Mouse (Mus musculus) liver, embryonic 16.5 days (tissue): ENCODE data around the gene Plin3. TPM values are rescaled to one million over a fixed set of nuclear protein-coding genes. Genes with fewer than 3 reads are reported as not detected.
"Not testable (repeated sequence)": the region's sequence is repeated elsewhere in the genome, so short reads cannot be mapped to it uniquely, and the experiment has no call there.

ENCODE experiments used
- ATAC-seq: fragments of 200-750 bp; cut with Nextera tagmentation; 2 replicates; pipeline ENCODE4 v1.8.0; 2017; ENCODE audit warnings: low read depth, mild to moderate bottlenecking, moderate number of reproducible peaks, moderate library complexity
- H3K27ac ChIP-seq: fragments of 300-500 bp; sonication (generic); 2 replicates; pipeline ENCODE4 v1.5.1; 2014; ENCODE audit warnings: mild to moderate bottlenecking, low read length
- H3K27me3 ChIP-seq: fragments of 300-500 bp; sonication (generic); 2 replicates; pipeline ENCODE4 v1.6.1; 2014; ENCODE audit warnings: low read depth, low read length, mixed read lengths; ENCODE audit not compliant: control insufficient read depth, insufficient read depth
- H3K36me3 ChIP-seq: fragments of 300-500 bp; sonication (generic); 2 replicates; pipeline ENCODE4 v1.6.1; 2014; ENCODE audit warnings: mild to moderate bottlenecking; ENCODE audit not compliant: control insufficient read depth, insufficient read depth
- H3K4me1 ChIP-seq: fragments of 300-500 bp; sonication (generic); 2 replicates; pipeline ENCODE4 v1.6.1; 2014; ENCODE audit warnings: low read depth, low read length, mixed read lengths; ENCODE audit not compliant: control insufficient read depth
- H3K4me2 ChIP-seq: fragments of 300-500 bp; sonication (generic); 2 replicates; pipeline ENCODE4 v1.6.1; 2014; ENCODE audit warnings: low read depth, low read length, mixed read lengths
- H3K4me3 ChIP-seq: fragments of 300-500 bp; sonication (generic); 2 replicates; pipeline ENCODE4 v1.5.1; 2014; ENCODE audit warnings: low read depth, mild to moderate bottlenecking, low read length
- H3K9ac ChIP-seq: fragments of 300-500 bp; sonication (generic); 2 replicates; pipeline ENCODE4 v1.6.1; 2014; ENCODE audit warnings: low read depth, low read length
- H3K9me3 ChIP-seq: fragments of 300-500 bp; sonication (generic); replicated peaks from 2 replicates; pipeline ENCODE4 v1.6.1; 2016; ENCODE audit warnings: low read length; ENCODE audit not compliant: control insufficient read depth
- WGBS: fragments of 180-500 bp; shearing (Covaris S2); extraction: QIAGEN DNeasy Blood & Tissue Kit; methylation state at CpG from one replicate; pipeline ENCODE4 v1.1.7; 2014; ENCODE audit not compliant: insufficient replicate concordance; 5-methylcytosine and 5-hydroxymethylcytosine counted together
- polyA plus RNA-seq: library from polyadenylated mRNA; unstranded; fragments of >200 nt; fragmentation: Nextera tagmentation; extraction: Ambion mirVana; gene quantifications from 2 replicates; pipeline ENCODE4 v1.2.1, GENCODE M21; 2015

The Plin3 gene
- polyA plus RNA-seq, 1 experiment from 2014 or later: 37.6 TPM

DNA sequence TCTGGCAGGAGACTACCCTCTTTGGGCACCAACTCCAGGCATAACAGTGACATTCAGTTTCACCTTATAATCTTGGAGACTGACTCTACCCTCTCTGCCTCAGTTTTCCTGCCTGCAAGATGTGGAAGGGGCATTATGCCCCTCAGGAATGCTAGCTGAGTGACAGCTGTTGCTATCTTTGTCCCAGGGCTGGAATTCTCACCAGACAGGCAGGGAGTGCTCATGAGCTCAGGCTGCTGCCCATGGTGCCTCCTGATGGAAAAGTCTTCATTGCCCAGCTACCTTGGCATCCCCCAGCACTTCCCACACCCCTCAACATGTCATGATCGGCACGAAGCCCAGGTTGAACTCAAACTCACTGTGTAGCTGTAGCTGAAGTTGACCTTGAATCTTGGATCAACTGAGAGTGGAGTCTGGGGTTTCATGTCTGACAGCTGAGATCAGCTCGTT, 30.0 kb downstream of the Plin3 start:
- H3K4me2 ChIP-seq: no peak overlapping the region
- no peaks in the 10 kb centered on the region for H3K27me3 ChIP-seq
- ATAC-seq: no peak
- H3K36me3 ChIP-seq: peaks cover 24% of the 10 kb centered on the region
- H3K9me3 ChIP-seq: no peaks in the 10 kb centered on the region
- no peak overlapping the region for H3K4me3 ChIP-seq
- WGBS: 52% methylated on average over 3 of the region's 3 CpGs
- no peak overlapping the region for H3K9ac ChIP-seq
- H3K27ac ChIP-seq: no peak overlapping the region
- H3K4me1 ChIP-seq: peaks cover 34% of the 10 kb centered on the region

DNA sequence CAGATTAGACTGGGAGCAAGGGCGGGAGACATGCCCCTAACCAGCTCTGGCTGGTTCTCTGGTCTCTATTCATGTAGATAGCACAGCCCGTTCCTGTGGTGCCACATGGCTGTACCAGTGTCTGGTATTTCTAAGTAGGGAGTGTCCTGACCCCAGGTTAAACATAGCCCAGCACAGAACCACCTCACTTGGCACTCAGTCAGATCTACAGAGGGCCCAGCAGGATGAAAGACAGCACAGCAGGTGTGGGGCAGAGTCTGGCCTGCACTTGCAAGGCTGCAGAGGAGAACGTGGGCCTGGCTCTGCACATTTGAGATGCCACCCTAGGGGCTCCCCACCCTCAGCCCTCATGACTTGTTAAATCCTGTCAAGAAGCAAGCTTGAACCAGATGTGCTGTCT, 31.5 kb downstream of the Plin3 start:
- no peaks in the 10 kb centered on the region for H3K27me3 ChIP-seq
- no peaks in the 10 kb centered on the region for H3K9me3 ChIP-seq
- H3K27ac ChIP-seq: no peak overlapping the region
- 65% methylated on average over 3 of the region's 3 CpGs for WGBS
- no peak overlapping the region for H3K4me2 ChIP-seq
- no peak overlapping the region for H3K9ac ChIP-seq
- H3K4me3 ChIP-seq: no peak overlapping the region
- no peak for ATAC-seq
- peaks cover 24% of the 10 kb centered on the region for H3K36me3 ChIP-seq
- peaks cover 38% of the 10 kb centered on the region for H3K4me1 ChIP-seq

DNA sequence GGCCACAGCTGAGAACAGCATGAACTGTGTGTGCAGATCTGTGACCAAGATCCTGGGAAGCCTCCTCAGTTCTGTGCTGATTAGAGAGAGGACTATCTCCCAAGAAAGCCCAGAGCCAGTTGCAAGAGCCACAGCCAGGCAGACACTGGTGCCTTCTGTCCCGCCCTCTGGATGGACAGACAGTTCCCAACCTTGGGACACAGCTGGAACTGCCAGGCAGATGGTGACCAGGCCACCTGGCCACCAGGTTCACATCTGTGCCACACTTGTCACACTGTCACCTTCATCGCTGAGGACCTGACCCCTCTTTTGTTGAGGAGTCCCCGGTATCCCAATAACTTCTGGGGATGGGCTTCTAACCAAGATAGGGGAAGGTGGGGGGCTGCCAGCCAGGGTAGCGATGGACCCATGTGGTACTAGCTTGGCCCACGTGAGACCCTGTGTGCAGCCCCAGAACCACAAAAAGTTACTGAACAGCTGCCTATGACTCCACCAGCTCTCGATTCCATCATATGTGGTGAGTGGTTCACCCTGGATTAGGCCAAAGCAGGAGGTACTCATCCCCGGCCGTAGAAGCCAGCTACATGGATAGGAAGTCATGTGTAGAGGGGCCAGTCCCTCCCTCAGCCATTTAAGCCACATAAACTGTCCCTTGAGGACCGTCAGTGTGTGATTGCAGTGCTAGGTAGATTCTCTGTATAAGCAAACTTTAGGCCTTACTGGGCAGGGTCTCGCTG, 33.2 kb downstream of the Plin3 start:
- H3K36me3 ChIP-seq: peaks cover 24% of the 10 kb centered on the region
- H3K9ac ChIP-seq: no peak overlapping the region
- ATAC-seq: no peak

DNA sequence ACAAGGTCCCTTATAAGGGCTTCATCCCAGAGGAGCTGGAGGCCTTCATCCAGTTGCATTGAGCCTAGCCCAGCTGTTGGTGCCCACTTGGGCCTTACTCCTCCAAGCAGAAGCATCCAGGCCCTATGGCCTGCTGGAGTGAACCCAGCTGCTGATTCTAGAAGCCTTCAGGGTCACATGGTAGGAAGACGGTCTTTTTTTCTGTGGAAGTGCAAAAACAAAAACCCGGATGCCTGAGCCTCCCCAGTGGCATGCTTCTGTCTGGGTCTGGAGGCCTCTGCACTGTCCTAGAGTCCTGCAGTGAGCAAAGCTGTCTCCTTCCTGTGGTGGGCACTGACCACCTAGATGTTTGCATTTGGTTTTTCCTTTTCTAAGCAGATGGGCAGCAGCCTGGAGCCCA, 33.9 kb downstream of the Plin3 start:
- ATAC-seq, H3K4me2 ChIP-seq, H3K27ac ChIP-seq, H3K9ac ChIP-seq, H3K4me3 ChIP-seq, H3K27me3 ChIP-seq, H3K9me3 ChIP-seq: not testable (repeated sequence)
- Histone ChIP-seq H3K36me3 (peaks cover 24% of the 10 kb centered on the region), H3K4me1 (peaks cover 37% of the 10 kb centered on the region)
- 58% methylated on average over 2 of the region's 2 CpGs for WGBS

More for the DNA sequence above, 33.2 kb downstream of the Plin3 start:
- Histone ChIP-seq H3K4me3 (no peak overlapping the region), H3K27me3 (no peaks in the 10 kb centered on the region), H3K4me2 (no peak overlapping the region), H3K4me1 (peaks cover 39% of the 10 kb centered on the region), H3K9me3 (no peaks in the 10 kb centered on the region), H3K27ac (no peak overlapping the region)
- WGBS: 79% methylated on average over 10 of the region's 10 CpGs

DNA sequence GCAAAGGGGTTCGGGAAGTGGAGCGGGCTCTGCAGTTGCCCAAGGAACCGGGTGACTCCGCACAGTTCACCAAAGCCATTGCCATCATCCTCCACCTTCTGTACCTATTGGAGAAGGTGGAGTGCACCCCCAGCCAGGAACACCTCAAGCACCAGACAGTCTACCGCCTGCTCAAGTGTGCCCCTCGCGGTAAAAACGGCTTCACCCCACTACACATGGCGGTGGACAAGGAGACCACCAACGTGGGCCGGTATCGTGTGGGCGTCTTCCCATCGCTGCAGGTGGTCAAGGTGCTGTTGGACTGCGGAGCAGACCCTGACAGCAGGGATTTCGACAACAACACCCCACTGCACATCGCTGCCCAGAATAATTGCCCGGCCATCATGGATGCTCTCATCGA, 34.4 kb downstream of the Plin3 start:
- Histone ChIP-seq H3K4me2 (peak overlapping the region; percentile 91; the same call in 1 of the 2 replicates), H3K4me1 (peaks cover 37% of the 10 kb centered on the region), H3K36me3 (peaks cover 24% of the 10 kb centered on the region)
- not testable (repeated sequence) for ATAC-seq, H3K9ac ChIP-seq, H3K27me3 ChIP-seq, H3K9me3 ChIP-seq, H3K27ac ChIP-seq, H3K4me3 ChIP-seq
- 87% methylated on average over 19 of the region's 19 CpGs for WGBS

DNA sequence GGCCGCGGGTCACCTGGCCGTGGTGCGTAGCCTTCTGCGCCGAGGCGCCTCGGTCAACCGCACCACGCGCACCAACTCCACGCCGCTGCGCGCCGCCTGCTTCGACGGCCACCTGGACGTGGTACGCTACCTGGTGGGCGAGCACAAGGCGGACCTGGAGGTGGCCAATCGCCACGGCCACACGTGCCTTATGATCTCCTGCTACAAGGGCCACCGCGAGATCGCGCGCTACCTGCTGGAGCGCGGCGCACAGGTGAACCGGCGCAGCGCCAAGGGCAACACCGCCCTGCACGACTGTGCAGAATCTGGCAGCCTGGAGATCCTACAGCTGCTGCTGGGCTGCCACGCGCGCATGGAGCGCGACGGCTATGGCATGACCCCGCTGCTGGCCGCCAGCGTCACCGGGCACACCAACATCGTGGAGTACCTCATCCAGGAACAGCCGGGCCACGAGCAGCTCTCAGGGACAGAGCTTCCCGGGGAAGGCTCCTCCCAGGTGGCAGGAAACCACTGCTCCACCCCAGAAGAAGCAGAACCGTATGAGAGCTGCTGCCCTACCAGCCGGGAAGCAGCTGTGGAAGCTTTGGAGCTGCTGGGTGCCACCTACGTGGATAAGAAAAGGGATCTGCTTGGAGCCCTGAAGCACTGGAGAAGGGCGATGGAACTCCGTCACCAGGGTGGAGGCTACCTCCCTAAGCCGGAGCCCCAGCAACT, 35.3 kb downstream of the Plin3 start:
- no peaks in the 10 kb centered on the region for H3K27me3 ChIP-seq
- H3K9me3 ChIP-seq: no peaks in the 10 kb centered on the region
- H3K27ac ChIP-seq: no peak overlapping the region; the same call in 1 of the 2 replicates
- H3K4me1 ChIP-seq: peaks cover 37% of the 10 kb centered on the region
- 5% methylated on average over 58 of the region's 58 CpGs for WGBS
- peaks cover 24% of the 10 kb centered on the region for H3K36me3 ChIP-seq
- peak overlapping the region; percentile 77 for H3K9ac ChIP-seq
- H3K4me2 ChIP-seq: peak overlapping the region; percentile 91
- no peak for ATAC-seq
- H3K4me3 ChIP-seq: peak overlapping the region; percentile 78

DNA sequence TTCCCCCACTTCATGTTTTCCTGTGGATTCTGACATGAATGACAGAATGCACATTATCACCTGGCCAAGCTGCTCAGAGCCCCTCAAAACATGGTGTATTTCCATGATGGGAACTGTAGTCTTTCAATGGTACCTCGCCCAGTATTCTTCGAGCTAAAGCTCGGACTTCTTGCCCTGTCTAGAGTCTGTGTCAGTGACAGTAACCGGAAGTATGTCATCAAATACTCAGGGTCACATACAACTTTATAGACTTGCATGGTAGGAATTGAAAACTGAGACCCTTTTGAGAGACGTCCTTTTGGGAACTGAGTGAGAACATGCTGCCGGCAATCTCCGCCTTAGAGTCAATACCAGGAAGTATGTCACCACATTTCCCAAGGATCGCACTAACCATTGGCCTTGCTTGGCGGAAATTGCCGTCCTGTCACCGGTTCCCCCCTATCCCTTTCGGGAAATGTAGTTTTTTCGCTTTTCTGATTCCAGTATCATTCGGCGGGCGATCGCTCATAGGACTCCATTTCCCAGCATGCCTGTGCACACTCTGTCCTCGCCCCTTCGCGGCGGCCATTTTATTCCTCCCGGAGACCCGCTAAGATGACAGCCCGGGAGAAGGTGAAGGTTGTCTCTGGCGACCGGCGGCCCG, 36.3 kb downstream of the Plin3 start, which contains the start of gene Fem1a:
TSS of gene Fem1a (plus strand) at position 572 of the 643 bp plus-strand sequence.
- peak within 1 kb of the TSS; percentile 77 for H3K9ac ChIP-seq
- peak; percentile 89 for ATAC-seq
- H3K27me3 ChIP-seq: no peaks in the 10 kb centered on the region
- peaks cover 17% of the 10 kb centered on the region for H3K36me3 ChIP-seq
- peak within 1 kb of the TSS; percentile 98 for H3K27ac ChIP-seq
- peak within 1 kb of the TSS; percentile 78 for H3K4me3 ChIP-seq
- peak within 1 kb of the TSS; percentile 98 for H3K4me2 ChIP-seq
- H3K9me3 ChIP-seq: no peaks in the 10 kb centered on the region
- under 1% methylated on average over 28 of the region's 28 CpGs for WGBS
- peaks cover 37% of the 10 kb centered on the region for H3K4me1 ChIP-seq

DNA sequence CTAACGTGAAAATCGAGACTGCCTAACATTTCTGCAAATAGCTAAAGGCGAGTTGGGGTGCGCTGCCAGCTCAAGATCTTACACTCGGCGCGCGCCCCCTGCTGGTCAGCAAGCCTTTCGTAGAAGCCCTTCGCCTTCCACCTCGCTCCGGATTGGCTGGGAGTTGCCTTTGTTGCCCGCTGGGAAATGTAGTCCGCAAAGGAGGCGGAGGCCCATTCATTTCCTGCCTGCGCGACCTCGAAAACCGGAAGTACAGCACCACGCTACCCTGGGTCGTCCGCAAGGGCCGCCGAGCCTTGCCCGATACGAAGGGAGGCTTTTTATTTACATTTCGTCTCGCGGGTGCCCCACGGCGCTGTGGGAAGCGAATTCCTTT, 36.8 kb downstream of the Plin3 start:
- Histone ChIP-seq H3K36me3 (peaks cover 13% of the 10 kb centered on the region), H3K4me3 (peak overlapping the region; percentile 78), H3K9ac (peak overlapping the region; percentile 73), H3K27me3 (no peaks in the 10 kb centered on the region), H3K9me3 (no peaks in the 10 kb centered on the region), H3K4me1 (peaks cover 37% of the 10 kb centered on the region), H3K27ac (peak overlapping the region; percentile 98), H3K4me2 (peak overlapping the region; percentile 98)
- peak; percentile 89 for ATAC-seq
- under 1% methylated on average over 32 of the region's 32 CpGs for WGBS
